Mouse (Mus musculus): ENCODE measurements around the gene Rsph14.

DNA sequence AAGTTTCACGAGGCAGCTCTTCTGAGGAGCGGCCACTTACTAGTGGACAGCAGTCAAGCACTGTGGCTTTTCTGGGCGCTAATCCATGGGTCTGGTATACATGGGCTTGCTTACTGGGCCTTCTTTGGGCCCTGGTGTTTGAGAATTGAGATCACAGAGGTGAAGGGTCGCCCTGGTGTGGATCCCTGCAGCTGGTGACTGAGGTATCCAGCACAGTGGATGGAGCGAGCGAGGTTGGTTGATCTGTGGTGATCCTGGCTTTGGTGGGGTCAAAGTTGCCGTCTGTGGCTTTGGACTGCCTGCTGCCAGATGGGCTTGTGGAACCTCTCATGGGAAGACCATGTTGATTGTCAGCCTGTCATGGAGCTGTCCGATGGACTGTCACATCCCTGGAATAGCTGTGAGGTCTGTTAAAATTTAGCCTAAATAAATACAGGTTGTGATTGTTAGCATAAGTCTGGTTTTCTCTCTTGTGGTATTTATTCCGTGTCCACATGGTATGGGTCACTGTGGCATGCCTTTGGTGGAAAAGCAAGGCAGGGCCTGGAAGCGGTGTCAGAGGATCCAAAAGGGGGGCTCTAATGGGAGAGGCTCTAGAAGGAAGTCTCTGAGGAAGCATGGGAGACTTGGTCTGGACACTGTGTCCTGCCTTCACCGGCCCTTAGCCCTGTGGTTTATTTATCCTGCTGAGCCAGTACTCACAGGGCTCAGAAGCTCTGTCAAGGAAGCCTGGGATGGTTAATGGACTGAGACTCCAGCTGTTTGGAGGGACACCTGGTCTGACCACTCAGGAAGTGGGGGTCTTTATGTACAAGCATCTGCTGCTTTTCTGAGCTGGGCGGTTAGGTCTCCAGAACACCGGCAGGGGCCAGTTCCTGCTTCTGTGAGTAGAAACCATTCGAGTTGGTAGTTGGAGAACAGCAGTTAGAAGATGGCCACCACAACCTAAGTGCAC, 46.1 kb upstream of the Rsph14 start:
- TF ChIP-seq POLR2A (IDR thresholded peaks at IDR 0.05; ENCODE audit: low read depth, low read length) (no peak), CTCF (conservative IDR thresholded peaks at IDR 0.05; ENCODE audit: insufficient read depth, insufficient read length, low read depth, low read length) (no peak)
